ENCODE assay signal across 34 mouse cellular contexts in the genomic region with DNA sequence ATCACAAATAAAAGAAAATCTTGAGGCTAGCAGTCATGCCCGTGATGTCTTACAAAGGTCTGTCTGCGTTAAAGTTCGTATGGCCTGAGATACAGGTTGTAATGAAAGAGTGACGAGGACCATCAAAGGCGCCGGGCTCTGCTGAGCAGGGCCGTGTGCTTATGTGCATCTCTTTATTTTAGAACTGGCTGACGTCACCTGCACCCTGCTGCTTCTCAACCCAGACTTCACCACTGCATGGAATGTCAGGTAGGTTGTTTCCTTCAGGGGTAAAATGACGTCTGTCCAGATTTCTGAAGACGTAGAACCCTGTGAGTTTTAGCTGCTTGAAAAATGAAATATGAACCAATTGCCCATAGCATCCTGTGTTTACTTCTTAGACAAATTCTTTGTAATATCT. TPM values are rescaled to one million over a fixed set of nuclear protein-coding genes. Genes with fewer than 3 reads are reported as not detected.
"Had no signal": no experiment of that assay in that cellular context is flagged by ENCODE, and none has a peak within 500 bp of the region (broad histone marks: within the 10 kb centered on the region; RNA-seq: fewer than 3 reads in every experiment).

No protein-coding gene starts in this region.

- H3K27me3 ChIP-seq: heart, embryonic 13.5 days; heart, embryonic 15.5 days; hindbrain, embryonic 13.5 days; hindbrain, embryonic 15.5 days; kidney, embryonic 15.5 days; limb, embryonic 13.5 days; limb, embryonic 15.5 days; liver, embryonic 12.5 days had no signal

- H3K27ac ChIP-seq: heart, adult 2 months; heart, embryonic 13.5 days; heart, embryonic 15.5 days; hindbrain, embryonic 13.5 days; hindbrain, embryonic 15.5 days; hindbrain, postnatal 0 days; kidney, embryonic 15.5 days; kidney, postnatal 0 days; limb, embryonic 13.5 days; limb, embryonic 15.5 days; liver, embryonic 12.5 days; liver, embryonic 14.5 days had no signal

- H3K4me1 ChIP-seq: hindbrain, embryonic 15.5 days; kidney, embryonic 15.5 days; limb, embryonic 13.5 days; limb, embryonic 15.5 days; liver, embryonic 12.5 days had no signal

- H3K4me3 ChIP-seq: heart, adult 2 months; heart, embryonic 13.5 days; heart, embryonic 15.5 days; hindbrain, embryonic 13.5 days; hindbrain, embryonic 15.5 days; kidney, embryonic 15.5 days; limb, embryonic 13.5 days; limb, embryonic 15.5 days; liver, embryonic 12.5 days had no signal

- DNase-seq: gastrocnemius, postnatal 14 days; gastrocnemius, postnatal 36 days; heart, adult 11 months; heart, adult 2 months; heart, postnatal 14 days; heart, postnatal 36 days; kidney, adult 11 months; kidney, adult 2 months; kidney, adult 9 months; kidney, postnatal 14 days; kidney, postnatal 36 days; layer of hippocampus, adult 9-11 months; layer of hippocampus, postnatal 36 days; left cerebral cortex, postnatal 4 days; lung, adult 18-20 months had no signal

RNA-seq across cellular contexts. Expression of gene 1700028P14Rik, which starts 50.3 kb away (rescaled TPM):
- polyA plus RNA-seq: heart, embryonic 11.5 days; heart, embryonic 13.5 days; heart, embryonic 15.5 days; heart, postnatal 0 days; intestine, embryonic 14.5 days; intestine, embryonic 16.5 days; kidney, adult 2 months; large intestine, adult 2 months; limb, embryonic 11.5 days; liver, adult 2 months; liver, embryonic 12.5 days; liver, embryonic 14.5 days; liver, embryonic 16.5 days had no signal
